Mouse (Mus musculus) heart, postnatal 0 days (tissue): ENCODE measurements at regions not wholly inside any gene's neighbourhood (a gene's known extent, or its start where the extent isn't known, plus 50 kb on each side); places are given as distances from the start of the nearest gene placed in this dataset.

Experiments
- CTCF ChIP-seq: IDR thresholded peaks from 2 replicates; pipeline ENCODE4 v1.5.1; 2016; ENCODE audit warnings: antibody characterized with exemption, control low read depth, low read depth
- EP300 ChIP-seq: IDR thresholded peaks from 2 replicates; pipeline ENCODE4 v1.6.1; 2016; ENCODE audit warnings: antibody characterized with exemption, low read depth

GRCm38 (mm10) chr17:4080564-4080963, 384.5 kb upstream of the Nox3 start:
- TF ChIP-seq CTCF, result no peak
- no peak for TF ChIP-seq EP300
